Mouse (Mus musculus) left cerebral cortex, postnatal 14 days (tissue): ENCODE data around the gene Gpr142. TPM values are rescaled to one million over a fixed set of nuclear protein-coding genes. Genes with fewer than 3 reads are reported as not detected.

Source experiments
- total RNA-seq, 2 experiments: library from RNA; stranded (reverse); gene quantifications; 2 replicates each; pipeline ENCODE4 v1.2.3; 2021

The Gpr142 gene
- total RNA-seq, 2 experiments from 2014 or later: not detected

Other genes with a start within 250 kb of the Gpr142 start
- 100 to 1,000 TPM; 737 to 799 TPM for gene Rpl38, start 130.4 kb upstream of the Gpr142 start, total RNA-seq
- 10 to 100 TPM; 24.0 to 24.6 TPM for gene Ttyh2, start 123.5 kb upstream of the Gpr142 start, total RNA-seq
- gene Dnaic2, start 71.5 kb upstream of the Gpr142 start, total RNA-seq: 1 to 10 TPM in 1 of 2 experiments, under 1 TPM in 1; 0.99 to 1.8 TPM
- 10 to 100 TPM in 1 of 2 experiments, 1 to 10 TPM in 1; 8.8 to 11.2 TPM for gene Kif19a, start 33.5 kb upstream of the Gpr142 start, total RNA-seq
- gene Btbd17, start 3.0 kb upstream of the Gpr142 start, total RNA-seq: 10 to 100 TPM; 38.4 to 38.6 TPM
- 1 to 10 TPM; 4.0 to 4.6 TPM for gene Gprc5c, start 52.2 kb downstream of the Gpr142 start, total RNA-seq
- gene Cd300a, start 91.1 kb downstream of the Gpr142 start, total RNA-seq: under 1 TPM; 0.51 to 0.68 TPM
- not detected for gene Cd300lb, start 135.5 kb downstream of the Gpr142 start, total RNA-seq
- gene Cd300c, start 170.2 kb downstream of the Gpr142 start, total RNA-seq: not detected
- not detected for gene Cd300ld, start 191.0 kb downstream of the Gpr142 start, total RNA-seq
- 1 to 10 TPM; 3.8 to 4.1 TPM for gene Cd300c2, start 203.0 kb downstream of the Gpr142 start, total RNA-seq
- not detected for gene Cd300ld2, start 217.3 kb downstream of the Gpr142 start, total RNA-seq
- gene Cd300ld4, start 228.1 kb downstream of the Gpr142 start, total RNA-seq: 1 to 10 TPM in 1 of 2 experiments, not detected in 1; 1.3 TPM
- gene Cd300ld5, start 238.8 kb downstream of the Gpr142 start, total RNA-seq: not detected
- gene Cd300ld3, start 249.5 kb downstream of the Gpr142 start, total RNA-seq: not detected